Mouse (Mus musculus) skeletal muscle tissue, adult 2 months (tissue): ENCODE results near the gene Gm47985.

Experiments
- DNase-seq: peaks from one replicate; pipeline ENCODE4 v3.0.0-alpha.2; 2012; ENCODE audit warnings: low read depth, low spot score

Gm47985 gene

GRCm38 (mm10) chr1:151219045-151219444, 36.7 kb downstream of the Gm47985 start:
- DNase-seq: no peak

GRCm38 (mm10) chr1:151220098-151220497, 37.8 kb downstream of the Gm47985 start:
- DNase-seq: no peak

GRCm38 (mm10) chr1:151222561-151223267, 40.4 kb downstream of the Gm47985 start:
- no peak for DNase-seq

GRCm38 (mm10) chr1:151223377-151223776, 41.0 kb downstream of the Gm47985 start:
- DNase-seq: no peak

GRCm38 (mm10) chr1:151224536-151224935, 42.2 kb downstream of the Gm47985 start:
- DNase-seq: no peak

GRCm38 (mm10) chr1:151227506-151227905, 45.2 kb downstream of the Gm47985 start:
- DNase-seq: no peak

GRCm38 (mm10) chr1:151228320-151228989, 46.1 kb downstream of the Gm47985 start:
- no peak for DNase-seq

- no peak for DNase-seq
Observed at GRCm38 (mm10) chr1:151232346-151232745, 50.0 kb downstream of the Gm47985 start.

- DNase-seq: no peak
Observed at GRCm38 (mm10) chr1:151233756-151234155, 51.4 kb downstream of the Gm47985 start.
